Mouse (Mus musculus) testis, adult 2 months (tissue): ENCODE data around the gene Sema4d. TPM values are rescaled to one million over a fixed set of nuclear protein-coding genes. Genes with fewer than 3 reads are reported as not detected.

Experiments
- H3K27ac ChIP-seq: fragments of 200-500 bp; 2 replicates; pipeline ENCODE4 v1.5.1; 2012; ENCODE audit warnings: low read depth, low read length; ENCODE audit not compliant: control insufficient read depth, insufficient read depth
- H3K27me3 ChIP-seq: fragments of 200-500 bp; 2 replicates; pipeline ENCODE4 v1.6.1; 2012; ENCODE audit warnings: mild to moderate bottlenecking, low read length, moderate library complexity; ENCODE audit not compliant: control insufficient read depth, insufficient read depth
- H3K36me3 ChIP-seq: fragments of 200-500 bp; 2 replicates; pipeline ENCODE4 v1.6.1; 2012; ENCODE audit warnings: mild to moderate bottlenecking, low read length; ENCODE audit not compliant: control insufficient read depth, insufficient read depth
- H3K4me1 ChIP-seq: fragments of 200-500 bp; 2 replicates; pipeline ENCODE4 v1.6.1; 2012; ENCODE audit warnings: low read length; ENCODE audit not compliant: control insufficient read depth, insufficient read depth
- H3K4me3 ChIP-seq: fragments of 200-500 bp; 2 replicates; pipeline ENCODE4 v1.5.1; 2012; ENCODE audit warnings: low read depth, mild to moderate bottlenecking, low read length, moderate library complexity, mixed read lengths; ENCODE audit not compliant: control insufficient read depth
- CTCF ChIP-seq: fragments of 200-500 bp; IDR thresholded peaks from 2 replicates; pipeline ENCODE4 v1.5.1; 2012; ENCODE audit warnings: low read depth, mild to moderate bottlenecking, inconsistent platforms, low read length, moderate library complexity; ENCODE audit not compliant: control insufficient read depth, insufficient read depth, insufficient replicate concordance
- POLR2A ChIP-seq: fragments of 200-500 bp; IDR thresholded peaks from 2 replicates; pipeline ENCODE4 v1.6.1; 2012; ENCODE audit warnings: low read depth, mild to moderate bottlenecking, inconsistent platforms, low read length, moderate library complexity; ENCODE audit not compliant: control insufficient read depth
- polyA plus RNA-seq: library from polyadenylated mRNA; depleted of rRNA; stranded (reverse); fragments of >200 nt; gene quantifications from 2 replicates; pipeline ENCODE4 v1.2.3, GENCODE M21; 2012; rRNA removed

Sema4d gene
- polyA plus RNA-seq, 1 experiment: 1.4 TPM

- H3K27me3 ChIP-seq: no peaks in the 10 kb centered on the region
- TF ChIP-seq CTCF: no peak
- TF ChIP-seq POLR2A: no peak
- no peak overlapping the region for H3K27ac ChIP-seq
Measured at GRCm38 (mm10) chr13:51638958-51639357, 154.6 kb downstream of the Sema4d start.

More at GRCm38 (mm10) chr13:51638958-51639357, 154.6 kb downstream of the Sema4d start:
- Histone ChIP-seq H3K36me3 (no peaks in the 10 kb centered on the region), H3K4me3 (peak overlapping the region; percentile 38), H3K4me1 (peaks cover 2% of the 10 kb centered on the region; the same call in 1 of the 2 replicates)

Other genes starting within 250 kb of the Sema4d start
- gene Shc3, start 224.3 kb downstream of the Sema4d start, polyA plus RNA-seq: 1.9 and 2.8 TPM in 2 replicates
- gene Cks2, start 148.5 kb downstream of the Sema4d start, polyA plus RNA-seq: 94.0 and 101 TPM in 2 replicates
- 19.7 and 19.9 TPM in 2 replicates for gene Secisbp2, start 142.1 kb downstream of the Sema4d start, polyA plus RNA-seq
- gene Gadd45g, start 52.9 kb upstream of the Sema4d start, polyA plus RNA-seq: 13.0 and 13.6 TPM in 2 replicates